Mouse (Mus musculus) cerebellum, adult 9-11 months (tissue): ENCODE data around the gene Gstm5.
"Not testable (repeated sequence)": the region's sequence is repeated elsewhere in the genome, so short reads cannot be mapped to it uniquely, and the experiment has no call there.

Experiments used
- DNase-seq: peaks from one replicate; pipeline ENCODE4 v3.0.0; 2022

Gstm5 gene

DNA sequence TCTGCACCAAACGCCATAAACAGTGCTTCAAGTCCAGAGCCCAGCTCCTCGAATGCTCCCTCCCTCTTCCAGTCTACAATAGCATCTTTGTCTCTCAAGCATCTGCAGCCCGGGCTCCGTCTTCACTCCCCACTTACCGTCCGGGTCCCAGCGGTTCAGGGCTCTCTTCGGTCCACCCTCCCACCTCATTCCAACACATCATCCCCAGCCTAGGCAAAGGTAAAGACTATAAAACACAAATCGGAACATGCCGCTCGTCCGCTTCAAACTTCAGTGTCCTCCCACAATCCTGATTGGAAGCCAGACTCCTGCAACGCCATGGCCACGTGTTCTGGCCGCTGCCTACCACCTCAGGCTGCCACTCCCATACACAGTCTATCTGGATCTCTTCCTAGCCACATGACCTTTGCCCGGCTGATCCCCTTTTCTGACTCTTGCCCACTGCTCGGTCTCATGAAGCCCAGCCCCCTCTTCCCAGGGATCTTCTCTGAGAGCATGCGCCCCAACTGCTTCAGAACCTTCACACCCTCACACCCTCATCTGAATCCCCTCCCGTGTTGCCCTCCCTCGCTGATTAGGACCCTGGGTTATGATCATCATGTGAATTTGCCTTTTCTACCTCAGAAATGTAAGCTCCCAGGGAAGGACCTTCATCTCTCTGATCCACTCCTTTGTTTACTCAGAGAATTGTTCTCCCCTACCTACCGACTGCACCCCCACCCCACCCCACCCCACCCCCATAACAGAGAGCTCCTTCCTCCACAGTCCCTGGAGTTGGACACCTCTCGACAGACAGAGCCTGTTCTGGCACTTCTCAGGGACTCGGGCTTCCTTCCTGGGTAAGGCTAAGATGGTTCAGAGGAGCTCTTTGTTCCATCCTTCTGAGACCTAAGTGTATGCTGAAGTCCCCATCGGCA, 22.0 kb upstream of the Gstm5 start:
- DNase-seq: no peak

DNA sequence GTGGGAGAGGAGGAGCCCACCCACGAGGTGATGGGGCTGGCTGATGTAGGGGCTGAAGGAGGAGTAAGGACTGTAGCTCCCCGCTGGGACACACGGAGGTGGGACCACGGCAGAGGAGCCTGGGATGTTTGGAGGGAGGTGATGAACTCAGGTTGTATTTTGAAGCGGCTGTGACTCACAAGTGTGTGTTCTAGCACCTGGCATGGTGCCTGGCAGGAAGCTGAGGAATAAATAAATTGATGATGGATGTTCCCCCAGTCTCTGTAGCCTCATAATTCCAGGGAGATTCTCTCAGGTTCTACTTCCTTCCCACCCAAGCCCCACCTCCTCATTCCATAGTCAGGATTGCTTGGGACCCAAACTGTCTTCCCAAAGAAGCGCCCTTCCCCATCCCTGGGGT, 20.4 kb upstream of the Gstm5 start:
- no peak for DNase-seq

DNA sequence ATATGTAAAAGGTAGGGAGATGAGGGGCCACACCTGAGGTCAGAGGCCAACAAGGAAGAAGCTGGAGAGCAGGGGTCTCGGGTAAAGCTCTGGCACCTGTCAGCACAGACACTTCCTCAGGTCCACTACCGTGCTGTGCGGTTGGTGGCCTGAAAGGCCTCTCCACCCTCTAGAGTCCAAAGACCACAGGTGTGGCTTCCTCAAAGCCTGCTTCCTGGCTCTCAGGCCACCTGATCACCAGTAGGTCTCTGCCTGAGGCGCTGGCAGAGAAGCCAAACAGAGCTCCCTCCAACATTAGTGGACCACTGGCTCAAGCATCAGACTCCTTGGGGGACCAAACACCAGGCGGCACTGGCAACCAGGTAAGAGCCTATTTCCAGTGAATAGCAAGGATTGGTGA, 18.6 kb upstream of the Gstm5 start, which contains the start of gene Eps8l3:
Gene Eps8l3 (plus strand): TSS at position 225 of the 400 bp plus-strand sequence.
- DNase-seq: no peak

DNA sequence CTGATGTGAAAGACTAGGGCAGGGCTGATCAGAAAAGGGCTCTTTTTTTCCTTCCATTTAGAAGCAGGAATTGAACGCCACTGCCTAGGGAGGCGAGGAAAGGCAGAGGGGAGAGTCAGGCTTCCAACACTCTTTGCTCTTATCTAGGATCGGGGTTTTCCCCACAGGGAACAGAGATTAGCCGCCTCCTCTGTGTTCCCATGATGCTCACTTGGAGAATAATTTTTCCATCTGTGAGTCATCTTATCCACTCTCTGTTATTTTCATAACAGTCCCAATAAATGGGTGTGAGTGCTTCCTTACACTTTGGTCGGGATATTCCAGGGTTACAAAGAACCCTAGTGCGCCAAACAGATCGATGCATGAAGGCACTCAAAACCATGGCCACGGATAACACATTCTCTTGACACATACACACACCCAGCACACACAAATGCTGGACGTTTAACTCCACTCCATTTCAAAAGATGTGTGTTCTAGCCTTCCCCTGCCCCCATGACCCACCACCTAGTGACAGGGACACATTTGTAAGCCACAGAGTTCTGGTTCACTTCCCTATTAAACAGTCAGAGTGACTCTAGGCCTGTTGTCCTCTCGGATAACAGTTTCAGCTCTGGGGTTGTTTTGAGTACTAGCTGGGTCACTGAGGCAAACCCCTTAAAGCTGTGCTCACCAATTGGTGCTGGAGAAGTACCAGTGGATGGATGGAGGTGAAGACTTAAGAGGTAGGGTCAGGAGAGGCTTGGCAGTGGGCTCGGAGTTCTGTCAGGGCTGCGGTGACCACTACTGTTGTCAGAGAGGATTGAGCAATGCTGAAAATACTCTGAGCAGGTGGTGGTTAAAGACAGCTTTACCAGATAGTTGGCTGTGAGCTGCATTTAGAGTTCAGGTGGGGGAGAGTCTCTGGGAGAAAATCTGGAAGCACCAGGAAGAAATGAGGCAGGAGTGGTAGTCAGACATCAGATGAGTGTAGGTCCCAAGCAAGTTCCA, 17.6 kb upstream of the Gstm5 start:
- DNase-seq: no peak

DNA sequence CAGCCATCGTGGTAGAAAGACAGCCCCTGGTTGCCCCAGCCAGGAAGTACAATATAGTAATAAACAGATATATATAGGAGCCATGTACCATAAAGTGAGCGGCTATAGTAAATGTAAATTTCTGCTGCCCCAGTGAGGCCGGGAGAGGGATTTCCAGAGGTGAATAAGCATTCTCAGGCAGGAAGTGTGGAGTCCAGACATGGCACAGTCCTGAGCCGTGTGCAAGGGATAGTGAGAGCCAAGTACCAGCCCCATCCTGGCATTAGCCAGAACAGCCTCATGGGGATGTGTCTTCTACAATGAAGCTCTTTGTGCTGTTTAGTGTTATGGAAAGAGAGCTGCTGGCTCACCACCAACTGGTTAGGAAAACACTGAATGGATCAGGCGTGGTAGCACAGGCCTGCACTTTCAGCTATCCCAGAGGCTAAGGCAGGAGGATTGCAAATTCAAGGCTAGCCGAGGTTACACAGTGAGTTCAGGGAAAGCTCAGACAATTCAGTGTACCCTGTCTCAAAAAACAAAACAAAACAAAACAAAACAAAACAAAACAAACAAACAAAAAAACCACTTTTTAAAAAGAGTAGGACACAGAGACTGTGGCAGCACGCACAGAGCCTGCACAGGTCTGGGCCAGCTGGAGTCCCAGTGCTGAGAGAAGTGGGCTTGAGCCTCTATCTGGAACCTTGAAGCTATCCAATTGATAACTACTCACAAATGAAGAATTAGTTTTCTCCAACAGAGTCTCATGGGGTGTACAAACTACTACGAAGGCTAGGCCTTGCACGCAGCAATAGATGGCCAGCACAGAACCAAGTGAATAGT, 7.7 kb upstream of the Gstm5 start:
- DNase-seq: peak; percentile 47

DNA sequence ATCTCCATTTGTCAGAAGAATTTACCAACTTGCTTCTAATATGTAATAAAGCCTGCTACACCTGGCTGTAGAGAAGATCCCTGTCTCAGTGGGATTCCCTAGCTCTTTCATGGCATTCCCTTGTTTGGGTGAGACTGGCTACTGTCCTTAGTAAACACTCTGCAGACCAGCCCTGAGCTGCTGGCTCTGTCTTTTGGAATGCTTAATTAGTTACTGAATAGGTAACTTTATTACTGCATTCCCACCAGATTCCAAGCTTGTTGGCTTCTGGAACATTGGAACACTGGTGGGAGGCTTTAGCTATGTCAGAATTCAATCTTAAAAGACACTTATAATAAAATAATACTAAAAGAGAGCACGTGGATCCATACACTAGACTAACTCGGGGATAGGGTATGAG, 6.4 kb upstream of the Gstm5 start:
- not testable (repeated sequence) for DNase-seq

DNA sequence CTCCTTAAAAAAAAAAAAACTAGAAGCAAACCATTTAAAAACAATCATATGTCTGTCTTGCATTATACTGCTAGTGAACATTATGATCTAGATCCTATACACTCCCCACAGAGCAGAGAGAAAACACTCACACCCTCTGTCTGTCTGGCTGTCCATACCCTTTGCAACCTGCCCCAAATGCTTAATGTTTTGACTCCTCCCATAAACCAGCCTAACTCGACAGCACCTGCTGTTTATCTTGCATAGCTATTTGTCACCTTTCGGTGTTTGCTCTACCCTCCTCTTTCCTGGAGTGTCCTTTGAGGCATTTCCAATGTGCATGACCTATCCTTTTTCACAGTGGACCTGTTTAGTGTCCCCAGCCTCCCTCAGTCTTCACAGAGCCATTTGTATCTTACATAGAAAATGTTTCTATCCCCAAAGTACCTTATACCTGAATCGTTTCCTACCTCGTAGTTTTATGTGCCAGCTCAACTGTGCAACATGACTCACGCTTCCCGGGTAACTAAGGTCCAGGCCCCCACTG, 364 bp upstream of the Gstm5 start:
- no peak for DNase-seq

DNA sequence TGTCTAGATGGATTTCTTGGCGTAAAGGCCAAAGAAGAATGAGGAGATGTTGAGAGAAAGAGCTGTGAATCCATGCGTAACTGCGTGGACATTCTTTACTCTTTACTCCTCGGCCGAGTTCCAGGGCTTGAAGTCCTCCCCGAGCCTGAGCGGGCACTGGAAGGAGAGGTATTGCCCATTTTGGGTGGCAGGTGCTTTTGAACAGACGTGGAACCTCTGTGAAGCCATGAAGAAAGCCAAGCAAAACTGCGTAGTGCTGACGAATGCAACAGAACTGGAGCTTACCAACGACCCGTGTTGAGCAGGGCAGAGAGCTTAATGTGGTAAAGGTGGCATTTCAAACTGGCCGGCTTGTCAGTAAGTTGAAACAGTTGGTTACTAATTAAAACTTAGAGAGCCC, 3.1 kb downstream of the Gstm5 start:
- DNase-seq: no peak

DNA sequence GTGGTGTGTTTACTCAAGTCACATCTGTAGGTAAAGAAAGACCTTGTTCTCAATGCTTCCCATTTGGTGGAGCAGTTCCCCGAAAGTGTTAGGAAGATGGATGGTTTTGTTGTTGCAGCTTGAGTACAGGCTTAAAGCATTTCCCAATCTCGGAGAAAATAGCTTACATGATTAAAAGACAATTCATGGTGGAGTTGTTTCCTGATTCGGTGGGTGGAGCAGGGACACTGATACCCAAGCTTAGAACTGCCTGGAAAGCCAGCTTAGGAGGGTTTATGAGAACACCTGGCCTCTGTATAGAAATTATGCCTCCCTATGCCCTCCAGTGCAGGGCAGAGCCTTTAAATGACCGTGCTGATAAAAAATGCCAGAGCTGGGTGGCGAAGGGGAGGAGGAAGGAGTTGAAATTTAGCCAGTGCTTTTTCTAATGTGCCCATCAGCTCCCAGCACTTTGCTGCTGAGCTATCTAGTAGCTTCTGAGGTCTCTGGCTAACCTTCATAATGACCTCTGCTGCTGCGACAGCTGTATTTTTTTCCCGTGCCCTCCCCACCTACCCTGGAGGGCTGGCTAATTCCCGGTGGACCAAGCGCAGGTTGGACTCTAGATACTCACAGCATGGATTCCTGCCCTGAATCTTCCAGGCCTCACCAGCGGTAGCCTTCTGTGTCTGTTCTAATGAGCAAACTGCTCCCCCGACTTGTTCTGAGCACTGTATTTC, 5.5 kb downstream of the Gstm5 start:
- DNase-seq: no peak

DNA sequence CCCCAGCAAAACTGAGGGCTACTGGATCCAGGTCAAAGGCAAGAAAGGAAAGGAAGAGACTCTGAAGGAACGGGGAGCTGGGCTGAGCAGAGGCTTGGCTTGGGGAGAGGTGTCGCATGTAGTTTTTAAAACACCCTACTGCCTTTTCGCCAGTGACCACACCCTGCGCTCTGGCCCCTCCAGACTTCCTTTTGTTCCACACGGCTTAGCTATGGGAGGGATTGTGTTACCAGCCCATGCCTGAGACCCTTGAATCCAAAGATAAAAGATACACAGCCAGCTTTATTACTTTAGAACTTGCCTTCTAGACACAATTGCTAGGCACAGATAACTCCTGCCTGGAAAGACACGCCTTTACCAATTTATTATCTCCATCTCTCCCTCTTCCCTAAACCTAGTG, 10.3 kb downstream of the Gstm5 start:
- no peak for DNase-seq

DNA sequence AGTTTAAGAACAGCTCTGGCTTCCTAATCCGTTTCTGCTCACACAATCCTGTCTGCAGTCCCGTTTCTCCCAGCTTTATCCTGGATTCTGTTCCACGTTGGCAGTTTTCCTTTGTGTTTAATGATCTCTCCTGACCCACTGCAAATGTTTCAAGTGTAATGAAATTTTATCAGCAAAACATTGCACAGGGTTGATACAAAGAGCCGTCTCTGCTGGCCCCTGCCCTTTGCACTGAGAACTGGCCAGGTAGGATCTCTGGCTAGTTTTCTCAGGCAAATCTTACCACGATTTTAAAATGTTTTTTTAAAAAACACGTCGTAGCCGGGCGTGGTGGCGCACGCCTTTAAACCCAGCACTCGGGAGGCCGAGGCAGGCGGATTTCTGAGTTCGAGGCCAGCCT, 21.1 kb downstream of the Gstm5 start:
- DNase-seq: no peak

DNA sequence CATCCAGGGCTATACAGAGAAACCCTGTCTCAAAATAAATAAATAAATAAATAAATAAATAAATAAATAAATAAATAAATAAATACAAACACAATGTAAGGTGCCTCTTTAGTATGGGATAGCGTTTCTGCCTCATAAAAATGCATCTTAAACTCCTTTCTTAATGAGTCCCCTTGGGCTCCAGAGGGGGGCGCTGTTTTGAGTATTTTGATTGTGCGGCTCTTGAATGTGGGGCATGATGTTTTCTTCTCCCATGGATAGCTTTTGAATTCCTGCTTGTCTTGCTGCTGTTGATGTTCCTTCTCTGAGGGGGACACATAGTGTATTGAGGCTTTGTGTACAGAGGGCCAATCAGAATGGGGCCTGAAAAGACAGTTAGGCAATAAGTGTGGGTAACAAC, 21.5 kb downstream of the Gstm5 start:
- DNase-seq: no peak

DNA sequence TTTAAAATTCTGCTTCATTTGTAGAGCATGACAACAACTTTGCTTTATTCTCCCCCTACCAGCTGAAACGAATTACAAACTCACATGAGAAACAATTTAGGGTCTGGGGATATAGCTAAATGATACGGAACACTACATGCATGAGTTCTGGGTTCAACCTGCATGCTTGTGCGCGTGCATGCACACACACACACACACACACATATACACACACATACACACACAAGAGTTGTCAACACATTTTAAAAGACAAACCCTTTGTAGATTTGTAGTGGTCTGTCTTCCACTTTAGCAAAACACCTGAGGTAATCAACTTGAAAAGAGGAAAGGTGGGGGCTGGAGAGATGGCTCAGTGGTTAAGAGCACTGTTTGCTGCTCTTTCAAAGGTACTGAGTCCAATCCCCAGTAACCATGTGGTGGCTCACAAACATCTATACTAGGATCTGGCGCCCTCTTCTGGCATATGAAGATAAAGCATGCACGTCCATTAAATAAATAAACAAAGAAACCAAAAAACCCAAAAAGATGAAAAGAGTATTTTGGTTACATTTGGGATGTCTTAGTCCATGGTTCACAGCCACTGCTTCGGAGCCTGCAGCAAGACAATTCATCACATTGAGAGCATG, 22.3 kb downstream of the Gstm5 start:
- no peak for DNase-seq

DNA sequence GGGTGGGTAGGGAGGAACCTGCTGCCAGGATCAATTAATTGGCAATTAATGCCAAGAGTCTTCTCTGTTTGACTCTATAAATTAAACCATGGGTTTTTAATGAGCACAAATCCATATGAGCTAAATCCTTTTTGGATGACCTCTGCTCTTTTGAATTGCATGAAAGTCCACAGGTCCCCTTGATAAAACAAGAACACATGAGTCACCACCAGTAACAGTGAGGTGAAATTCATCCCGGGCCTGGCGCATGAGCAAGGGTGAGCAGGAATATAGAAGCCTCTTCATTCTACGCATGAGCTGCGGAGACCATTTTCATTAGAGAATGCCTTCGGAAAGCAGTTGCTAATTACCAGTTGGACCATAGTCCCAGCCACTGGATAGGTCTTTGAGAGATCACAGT, 24.7 kb downstream of the Gstm5 start:
- no peak for DNase-seq

DNA sequence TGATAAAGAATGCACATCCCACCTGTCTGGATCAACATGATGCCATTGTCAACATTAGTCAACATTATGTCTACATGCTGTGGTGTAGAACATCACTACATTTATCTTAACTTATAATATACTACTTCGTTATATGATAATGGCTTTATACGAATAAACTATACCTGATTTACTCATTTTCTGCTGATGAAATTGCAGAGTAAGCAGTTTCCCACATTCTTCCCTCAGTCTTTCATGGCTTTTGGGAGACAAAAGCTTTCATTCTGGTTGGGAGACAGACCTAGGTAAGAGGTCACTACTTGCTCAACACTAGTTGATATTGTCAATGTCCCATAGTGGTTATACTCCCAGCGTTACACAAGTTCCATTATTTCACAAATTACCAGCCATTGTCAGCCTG, 29.7 kb downstream of the Gstm5 start:
- DNase-seq: no peak

DNA sequence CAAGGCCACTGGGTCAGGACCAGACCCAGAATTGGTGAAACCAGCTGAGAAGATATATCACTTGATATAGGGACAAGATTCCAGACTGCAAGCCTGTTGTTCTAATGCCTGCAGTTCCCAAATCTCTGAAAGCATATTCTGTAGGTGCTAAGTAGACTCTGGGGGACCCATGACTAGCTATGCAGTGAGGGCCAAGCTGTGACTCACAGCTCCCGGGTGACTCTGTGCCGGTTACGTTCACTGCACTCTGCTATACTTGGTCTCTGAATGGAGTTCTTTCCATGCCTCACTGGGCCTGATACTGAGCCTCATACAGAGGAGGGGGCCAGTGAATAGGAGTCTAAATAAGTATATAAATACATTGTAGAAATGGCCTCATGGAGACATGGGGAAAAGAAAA, 32.2 kb downstream of the Gstm5 start:
- DNase-seq: no peak

DNA sequence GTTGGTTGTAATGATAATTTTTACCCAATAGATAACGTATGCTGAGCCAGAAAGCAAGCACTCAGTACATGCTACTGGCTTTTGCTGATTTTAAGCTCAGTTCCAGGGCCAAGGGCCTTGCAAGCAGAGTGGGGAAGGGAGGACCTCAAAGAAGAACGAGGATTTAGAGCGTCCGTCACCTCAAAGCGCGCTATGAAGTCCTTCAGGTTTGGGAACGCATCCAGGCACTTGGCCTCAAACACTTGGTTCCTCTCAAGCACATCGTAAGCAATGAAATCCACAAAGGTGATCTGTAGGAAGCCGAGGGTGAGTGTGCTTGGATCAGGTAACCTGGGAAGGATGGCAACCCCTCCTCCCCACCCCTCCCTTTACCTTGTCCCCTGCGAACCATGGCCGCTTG, 33.1 kb downstream of the Gstm5 start:
- DNase-seq: no peak

DNA sequence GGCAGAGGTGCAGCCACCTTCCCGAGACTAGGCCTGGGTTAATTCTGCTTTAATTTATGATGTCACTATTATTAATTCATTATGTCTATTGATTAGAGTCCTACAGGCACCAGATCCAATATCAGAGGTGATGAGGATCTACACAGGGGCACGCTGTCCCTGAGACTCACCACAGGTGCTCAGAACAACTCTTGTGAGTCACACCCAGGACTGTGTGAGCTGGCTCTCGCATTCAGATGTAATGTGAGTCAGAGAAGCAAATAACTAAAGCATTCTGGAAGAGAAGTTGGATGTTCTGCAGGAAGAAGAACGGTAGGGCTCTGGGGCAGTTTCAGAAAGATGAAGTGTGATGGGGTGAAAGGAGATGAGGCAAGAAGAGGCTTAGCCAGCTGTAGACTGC, 33.6 kb downstream of the Gstm5 start:
- no peak for DNase-seq

DNA sequence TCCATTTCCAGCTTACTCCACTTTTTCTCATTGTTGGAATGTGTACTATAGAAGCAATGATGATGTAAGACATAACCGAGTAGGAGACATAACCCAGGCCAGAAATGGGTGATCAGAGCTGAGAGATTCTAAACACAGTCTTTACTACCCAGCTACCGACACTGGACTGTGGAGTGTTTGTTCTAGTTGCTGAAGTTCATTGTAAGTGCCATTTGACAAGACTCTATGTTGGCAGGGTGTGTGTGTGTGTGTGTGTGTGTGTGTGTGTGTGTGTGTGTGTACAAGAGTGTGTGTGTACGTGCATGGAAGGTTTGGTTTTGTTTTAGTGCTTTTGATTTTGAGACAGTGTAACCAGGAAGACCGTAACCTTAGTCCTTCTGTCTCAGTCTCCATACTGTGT, 34.1 kb downstream of the Gstm5 start:
- DNase-seq: no peak

DNA sequence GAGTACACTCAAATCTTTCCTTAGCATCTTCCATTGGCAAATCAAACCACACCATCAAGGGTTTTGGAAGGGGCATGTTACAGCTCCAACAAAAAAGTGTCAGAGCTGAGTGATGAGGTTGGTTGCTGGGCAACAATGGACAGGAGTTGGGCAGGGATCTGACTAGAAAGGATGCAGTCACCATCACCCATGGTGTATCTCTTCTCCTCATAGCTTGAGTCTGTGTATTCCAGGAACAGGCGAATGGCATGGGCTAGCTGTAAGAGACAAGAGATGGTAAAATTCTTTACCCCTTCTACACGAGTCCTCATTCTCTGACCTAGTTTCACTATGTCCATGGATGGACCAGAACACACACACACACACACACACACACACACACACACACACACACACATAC, 35.5 kb downstream of the Gstm5 start:
- DNase-seq: no peak

DNA sequence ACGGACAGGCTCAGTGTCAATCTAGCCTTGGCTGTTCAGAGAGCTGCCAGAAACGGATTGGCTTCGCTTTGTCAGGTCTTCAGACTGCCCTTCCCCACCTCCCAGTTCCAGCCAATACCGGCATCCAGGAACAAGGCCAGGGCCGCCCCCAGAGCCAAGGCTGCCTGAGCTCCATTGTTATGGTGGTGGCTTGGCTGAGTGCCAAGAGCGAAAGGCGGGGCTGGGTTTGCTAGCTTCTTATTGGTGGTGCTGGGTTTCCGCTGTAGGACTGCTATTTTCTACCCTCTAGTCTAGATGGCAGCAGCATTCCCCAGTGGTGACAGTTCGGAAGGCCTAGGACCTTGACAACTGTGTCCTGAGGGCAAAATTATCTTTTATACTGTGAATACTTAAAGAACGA, 36.0 kb downstream of the Gstm5 start, which contains the start of gene Gstm7:
Gene Gstm7 (minus strand): TSS at position 148 of the 400 bp plus-strand sequence.
- DNase-seq: peak; percentile 95
